Mouse (Mus musculus) liver, postnatal 0 days (tissue): ENCODE results near the gene Rabac1. TPM values are rescaled to one million over a fixed set of nuclear protein-coding genes. Genes with fewer than 3 reads are reported as not detected.
A peak's percentile ranks its signal among the peaks of the same experiment; 100 is the strongest.

Source experiments
- ATAC-seq: fragments of 200-750 bp; cut with Nextera tagmentation; 2 replicates; pipeline ENCODE4 v1.8.0; 2017; ENCODE audit warnings: mild to moderate bottlenecking, moderate library complexity
- DNase-seq: peaks from one replicate; pipeline ENCODE4 v3.0.0-alpha.2; 2016
- H3K27ac ChIP-seq: fragments of 300-500 bp; sonication (generic); 2 replicates; pipeline ENCODE4 v1.5.1; 2014; ENCODE audit warnings: antibody characterized with exemption, moderate library complexity, mild to moderate bottlenecking, low read depth
- H3K27me3 ChIP-seq: fragments of 300-500 bp; sonication (generic); 2 replicates; pipeline ENCODE4 v1.6.1; 2014; ENCODE audit warnings: low read length, control low read depth, mixed read lengths; ENCODE audit not compliant: insufficient read depth
- H3K36me3 ChIP-seq: fragments of 300-500 bp; sonication (generic); replicated peaks from 2 replicates; pipeline ENCODE4 v1.6.1; 2014; ENCODE audit warnings: mild to moderate bottlenecking, control low read depth, low read length, moderate library complexity, mixed read lengths; ENCODE audit not compliant: insufficient read depth
- H3K4me1 ChIP-seq: fragments of 300-500 bp; sonication (generic); 2 replicates; pipeline ENCODE4 v1.6.1; 2014; ENCODE audit warnings: antibody characterized with exemption, mild to moderate bottlenecking, control low read depth; ENCODE audit not compliant: insufficient read depth
- H3K4me2 ChIP-seq: fragments of 300-500 bp; sonication (generic); 2 replicates; pipeline ENCODE4 v1.6.1; 2014; ENCODE audit warnings: low read depth, mild to moderate bottlenecking, low read length, moderate library complexity, mixed read lengths
- H3K4me3 ChIP-seq: fragments of 300-500 bp; sonication (generic); 2 replicates; pipeline ENCODE4 v1.5.1; 2014; ENCODE audit warnings: low read depth, low read length
- H3K9ac ChIP-seq: fragments of 300-500 bp; sonication (generic); replicated peaks from 2 replicates; pipeline ENCODE4 v1.6.1; 2014; ENCODE audit warnings: mild to moderate bottlenecking, moderate library complexity
- H3K9me3 ChIP-seq: fragments of 300-500 bp; sonication (generic); 2 replicates; pipeline ENCODE4 v1.6.1; 2016; ENCODE audit warnings: mild to moderate bottlenecking, control low read depth, low read length, mixed read lengths
- CTCF ChIP-seq: sonication (generic); IDR thresholded peaks from 2 replicates; pipeline ENCODE4 v1.5.1; 2016; ENCODE audit warnings: antibody characterized with exemption, low read depth
- EP300 ChIP-seq: IDR thresholded peaks from 2 replicates; pipeline ENCODE4 v1.6.1; 2016; ENCODE audit warnings: antibody characterized with exemption, low read depth, mild to moderate bottlenecking
- WGBS: fragments of 180-500 bp; shearing (Covaris S2); extraction: QIAGEN DNeasy Blood & Tissue Kit; methylation state at CpG from one replicate; pipeline ENCODE4 v1.1.7; 2014; ENCODE audit not compliant: insufficient replicate concordance; 5-methylcytosine and 5-hydroxymethylcytosine counted together
- polyA plus RNA-seq: library from polyadenylated mRNA; unstranded; fragments of >200 nt; fragmentation: Nextera tagmentation; extraction: Ambion mirVana; gene quantifications from 2 replicates; pipeline ENCODE4 v1.2.1, GENCODE M21; 2015

Gene Rabac1
- polyA plus RNA-seq = 88.2 and 92.7 TPM in 2 replicates

DNA sequence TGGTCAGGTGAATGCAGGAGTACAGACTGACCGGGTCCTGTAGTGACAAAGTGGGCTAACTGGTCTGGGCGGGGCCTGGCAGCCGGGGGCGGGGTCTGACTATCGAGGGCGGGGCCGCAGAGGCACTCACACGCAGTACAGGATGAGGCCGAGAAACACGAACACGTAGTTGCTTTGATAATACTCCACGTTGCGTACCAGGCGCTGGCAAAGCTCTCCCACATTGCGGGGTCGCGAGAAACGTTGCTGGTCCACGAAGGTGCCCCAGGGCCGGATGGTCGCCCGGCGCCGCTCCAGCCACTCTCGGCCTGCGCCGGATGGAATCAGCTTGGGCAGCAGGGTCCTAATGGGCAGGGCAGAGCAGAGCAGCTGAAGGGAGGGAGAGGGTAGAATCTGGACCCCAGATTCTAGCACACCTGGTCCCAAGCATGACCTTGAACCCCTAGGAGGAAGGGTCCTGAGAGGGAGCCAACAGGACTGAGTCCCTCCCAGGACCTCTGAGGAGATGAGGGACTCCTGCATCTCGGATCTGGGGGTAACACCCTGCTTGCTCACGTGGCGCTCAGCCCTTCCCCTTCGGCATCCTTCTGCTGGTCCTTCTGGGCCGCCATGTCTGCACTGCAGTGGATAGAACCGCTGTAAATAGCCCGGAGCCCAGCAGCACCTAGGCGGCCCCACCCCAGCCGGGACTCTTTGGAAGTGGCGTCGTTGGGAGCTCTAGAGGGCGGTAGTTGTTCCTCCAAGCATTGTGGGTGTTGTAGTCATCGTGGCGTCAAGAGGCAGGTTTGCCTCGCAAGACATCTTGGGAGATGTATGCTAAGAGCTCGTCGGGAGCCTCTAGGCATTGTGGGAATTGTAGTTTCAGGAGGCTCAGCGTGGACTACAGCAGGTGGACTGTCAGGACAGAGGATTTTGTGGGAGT is at the start of gene Rabac1:
Gene Rabac1, minus strand, starts transcription at position 783 of the 922 bp plus-strand sequence.
- ATAC-seq = peak; percentile 93
- H3K9me3 ChIP-seq = no peaks in the 10 kb centered on the region
- 0 out of 2 replicates have a peak, but pooled peaks cover 5% of the 10 kb centered on the region for H3K36me3 ChIP-seq
- peak within 1 kb of the TSS; percentile 83 for H3K9ac ChIP-seq
- H3K4me2 ChIP-seq = peak within 1 kb of the TSS; percentile 98
- H3K27ac ChIP-seq = peak within 1 kb of the TSS; percentile 84
- no peak for TF ChIP-seq EP300
- TF ChIP-seq CTCF = peak; percentile 74
- under 1% methylated on average over 45 of the region's 45 CpGs for WGBS
- H3K27me3 ChIP-seq = no peaks in the 10 kb centered on the region
- H3K4me1 ChIP-seq = peaks cover 6% of the 10 kb centered on the region
- peak; percentile 92 for DNase-seq
- H3K4me3 ChIP-seq = peak within 1 kb of the TSS; percentile 83

DNA sequence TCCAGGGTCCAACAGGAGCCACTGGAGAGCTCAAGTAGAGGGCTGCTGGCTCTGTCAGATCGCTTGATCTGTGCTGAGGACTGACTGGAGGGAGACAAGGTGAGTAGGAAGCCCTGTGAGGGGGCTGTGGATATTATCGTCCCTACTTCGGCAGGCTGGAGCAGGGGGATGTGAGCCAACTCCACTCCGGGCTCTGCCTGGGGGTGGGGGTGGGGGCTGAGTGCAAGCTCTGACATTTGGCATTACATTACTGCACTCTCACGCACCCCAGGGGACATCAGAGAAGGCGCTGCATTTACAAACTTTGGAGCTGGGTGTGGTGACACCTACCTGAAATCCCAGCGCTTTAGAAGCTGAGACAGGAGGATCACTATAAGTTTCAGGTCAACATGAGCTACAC is 39.0 kb upstream of the Rabac1 start:
- WGBS = 55% methylated on average over 7 of the region's 7 CpGs

GRCm38 (mm10) chr7:25010090-25010913 is 37.7 kb upstream of the Rabac1 start:
- Histone ChIP-seq H3K4me1 (peaks cover 5% of the 10 kb centered on the region), H3K27ac (no peak overlapping the region), H3K4me3 (peak overlapping the region; percentile 35), H3K27me3 (peaks cover 65% of the 10 kb centered on the region), H3K4me2 (peak overlapping the region; percentile 66), H3K9ac (no peak overlapping the region), H3K36me3 (no peaks in the 10 kb centered on the region), H3K9me3 (no peaks in the 10 kb centered on the region)
- ATAC-seq (0 out of 2 replicates have a peak, but pooled peaks have one; percentile 24), DNase-seq (peak; percentile 62)
- TF ChIP-seq EP300 = no peak
- TF ChIP-seq CTCF = peak; percentile 66
- 4% methylated on average over 51 of the region's 97 CpGs for WGBS

More for the DNA sequence above, 39.0 kb upstream of the Rabac1 start:
- ATAC-seq = no peak
- H3K36me3 ChIP-seq = no peaks in the 10 kb centered on the region
- H3K9ac ChIP-seq = no peak overlapping the region
- no peaks in the 10 kb centered on the region for H3K9me3 ChIP-seq
- H3K4me3 ChIP-seq = no peak overlapping the region
- no peak for DNase-seq
- peaks cover 5% of the 10 kb centered on the region for H3K4me1 ChIP-seq
- H3K4me2 ChIP-seq = no peak overlapping the region
- H3K27me3 ChIP-seq = peaks cover 52% of the 10 kb centered on the region
- no peak for TF ChIP-seq EP300
- no peak for TF ChIP-seq CTCF
- H3K27ac ChIP-seq = no peak overlapping the region

DNA sequence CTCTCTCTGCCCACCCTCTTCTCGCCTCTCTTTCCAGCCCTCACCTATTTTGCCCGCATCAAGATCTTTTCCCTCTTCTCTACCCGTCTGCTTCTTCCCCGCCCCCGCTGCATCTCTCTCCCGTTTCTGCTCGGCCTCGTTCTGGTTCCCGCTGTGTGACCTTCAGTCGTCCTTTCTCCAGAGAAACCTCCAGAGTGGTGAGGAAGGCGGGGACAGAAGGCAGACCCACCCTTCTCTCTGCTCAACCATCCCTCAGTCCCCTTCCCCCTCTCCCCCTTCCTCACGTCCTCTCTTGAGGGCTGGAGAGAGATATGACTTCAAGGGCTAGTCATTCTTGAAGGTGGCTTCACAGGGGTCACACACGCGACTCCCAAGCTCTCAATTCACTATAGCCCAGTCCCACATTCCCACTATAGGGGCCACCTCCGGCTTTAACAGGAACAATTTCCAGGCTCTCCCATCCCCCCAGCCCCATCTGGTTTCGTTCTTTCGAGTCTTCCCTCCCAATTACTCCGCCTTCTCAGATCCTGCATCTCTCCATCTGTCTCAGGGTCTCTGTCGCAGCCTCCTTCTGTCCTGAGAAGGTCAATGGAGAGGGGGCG is 36.6 kb upstream of the Rabac1 start:
- ATAC-seq (no peak), DNase-seq (no peak)
- no peak overlapping the region for H3K4me3 ChIP-seq
- TF ChIP-seq EP300 (no peak), CTCF (no peak)
- no peak overlapping the region for H3K27ac ChIP-seq
- no peaks in the 10 kb centered on the region for H3K9me3 ChIP-seq
- whole genome bisulfite sequencing = 14% methylated on average over 20 of the region's 20 CpGs
- H3K4me1 ChIP-seq = peaks cover 5% of the 10 kb centered on the region
- no peak overlapping the region for H3K9ac ChIP-seq
- H3K36me3 ChIP-seq = no peaks in the 10 kb centered on the region
- no peak overlapping the region for H3K4me2 ChIP-seq
- peaks cover 68% of the 10 kb centered on the region for H3K27me3 ChIP-seq

DNA sequence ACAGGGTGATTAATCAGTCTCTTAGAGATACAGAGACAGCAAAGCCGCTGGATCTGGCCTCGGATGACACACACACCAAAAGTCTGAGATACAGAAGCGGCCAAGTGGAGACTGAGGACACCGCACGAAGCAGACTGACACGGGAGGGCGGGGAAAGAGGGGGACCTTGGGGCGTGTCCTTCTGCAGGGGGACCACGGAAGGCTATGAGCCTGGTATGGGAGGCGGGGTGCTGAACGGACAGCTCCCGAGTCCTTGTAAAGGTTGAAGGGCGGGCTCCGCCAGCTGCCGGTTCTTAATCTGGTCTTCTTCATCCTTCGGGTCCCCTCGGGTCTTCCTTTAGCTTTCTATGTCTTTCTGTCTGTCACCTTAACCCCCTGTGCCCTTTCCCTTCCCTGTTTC is 36.1 kb upstream of the Rabac1 start:
- Histone ChIP-seq H3K4me2 (no peak overlapping the region), H3K27me3 (peaks cover 68% of the 10 kb centered on the region), H3K9ac (no peak overlapping the region), H3K4me3 (no peak overlapping the region), H3K36me3 (no peaks in the 10 kb centered on the region), H3K27ac (no peak overlapping the region), H3K4me1 (peaks cover 5% of the 10 kb centered on the region), H3K9me3 (no peaks in the 10 kb centered on the region)
- TF ChIP-seq EP300 = no peak
- no peak for TF ChIP-seq CTCF
- ATAC-seq (no peak), DNase-seq (peak; percentile 80)
- WGBS = 3% methylated on average over 17 of the region's 17 CpGs
